Mouse (Mus musculus): ENCODE data around the gene Adamts13.

DNA sequence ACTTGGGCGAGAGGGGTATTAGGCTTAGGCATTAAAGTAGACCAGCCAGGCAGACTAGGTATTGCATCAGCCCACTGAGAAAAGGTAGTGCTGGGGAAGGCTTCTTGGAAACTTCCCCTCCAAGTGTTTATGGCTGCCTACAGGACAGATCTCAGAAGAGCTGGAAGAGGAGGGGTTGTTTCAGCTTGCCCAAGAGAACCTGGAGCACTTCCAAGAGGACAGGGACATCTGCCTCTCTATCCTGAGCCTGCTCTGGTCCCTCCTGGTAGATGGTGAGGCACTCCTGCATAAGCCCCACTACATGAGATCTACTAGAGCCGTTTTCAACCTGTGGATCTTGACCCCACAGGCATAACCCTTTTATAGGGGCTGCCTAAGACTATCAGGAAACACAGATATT, 22.8 kb upstream of the Adamts13 start:
- no peak for TF ChIP-seq CTCF (IDR thresholded peaks at IDR 0.05; ENCODE audit: low read depth)
- no peak for TF ChIP-seq EP300 (IDR thresholded peaks at IDR 0.05; ENCODE audit: low read depth)

Measured in heart, postnatal 0 days (tissue).